Mouse (Mus musculus) spleen, embryonic (tissue): ENCODE results near the gene Gadd45g.

ENCODE experiments used
- CTCF ChIA-PET: fragments of 350-600 bp; sonication (Branson Sonifier 250); formaldehyde crosslinking; loops from one replicate; lab custom pipeline; 2022; lab: Charles Lee

Gadd45g gene

GRCm38 (mm10) chr13:51879571-51879970 is 33.1 kb downstream of the Gadd45g start:
- CTCF ChIA-PET, result interaction anchor here (0.6 kb wide), 1 partner anchor 380 kb away, joined by 3 read pairs; no protein-coding TSS in a partner anchor

- CTCF ChIA-PET, result interaction anchor here (0.6 kb wide), 1 partner anchor 379 kb away, joined by 3 read pairs; no protein-coding TSS in a partner anchor
Measured at GRCm38 (mm10) chr13:51880019-51880418, 33.5 kb downstream of the Gadd45g start.

- CTCF ChIA-PET, result no interaction called here
Measured at GRCm38 (mm10) chr13:51881271-51882128, 35.0 kb downstream of the Gadd45g start.

GRCm38 (mm10) chr13:51882218-51882617 is 35.7 kb downstream of the Gadd45g start:
- CTCF ChIA-PET, result interaction anchor here (0.5 kb wide), 1 partner anchor 168 kb away, joined by 4 read pairs; no protein-coding TSS in a partner anchor

- CTCF ChIA-PET, result no interaction called here
Measured at GRCm38 (mm10) chr13:51884250-51884649, 37.8 kb downstream of the Gadd45g start.

GRCm38 (mm10) chr13:51885594-51885993 is 39.1 kb downstream of the Gadd45g start:
- CTCF ChIA-PET, result no interaction called here

GRCm38 (mm10) chr13:51886085-51886484 is 39.6 kb downstream of the Gadd45g start:
- CTCF ChIA-PET, result no interaction called here

GRCm38 (mm10) chr13:51886723-51887122 is 40.2 kb downstream of the Gadd45g start:
- CTCF ChIA-PET, result no interaction called here

GRCm38 (mm10) chr13:51888426-51888825 is 41.9 kb downstream of the Gadd45g start:
- CTCF ChIA-PET, result no interaction called here

- CTCF ChIA-PET, result no interaction called here
Measured at GRCm38 (mm10) chr13:51891825-51892532, 45.5 kb downstream of the Gadd45g start.

GRCm38 (mm10) chr13:51897579-51897978 is 51.1 kb downstream of the Gadd45g start:
- CTCF ChIA-PET, result interaction anchor here (0.5 kb wide), 1 partner anchor 212 kb away, joined by 4 read pairs; no protein-coding TSS in a partner anchor
